Mouse (Mus musculus): ENCODE data around the gene Rbms1. TPM values are rescaled to one million over a fixed set of nuclear protein-coding genes. Genes with fewer than 3 reads are reported as not detected.

Gene Rbms1
- polyA plus RNA-seq, 1 experiment from 2014 or later = 77.3 TPM

DNA sequence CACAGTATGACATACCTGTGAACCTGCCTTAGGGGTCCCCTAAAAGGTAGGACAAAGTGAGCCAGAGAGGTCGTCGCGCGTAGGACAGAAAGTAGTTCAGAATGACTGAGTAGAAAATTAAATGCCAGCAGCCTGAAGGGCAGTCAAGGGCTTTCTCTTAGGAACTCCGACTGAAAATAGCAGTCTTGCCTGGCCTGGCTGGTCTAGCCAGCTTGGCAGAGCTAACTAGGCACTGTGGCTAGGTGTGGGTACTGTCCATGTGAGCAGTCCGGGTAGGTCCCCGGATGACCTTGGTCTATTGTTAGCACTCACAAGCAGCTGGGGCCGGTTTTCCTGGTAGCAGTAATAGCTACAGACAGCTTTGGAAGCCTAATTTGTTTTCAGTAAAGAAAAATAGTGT is 242.8 kb downstream of the Rbms1 start:
- DNase-seq (ENCODE audit: low read depth, low spot score) = no peak
- in situ Hi-C loops (cut with MboI; ENCODE audit: low pct_unique_long_range_greater_than_20kb) = no loop called here
- H3K27me3 ChIP-seq = no peaks in the 10 kb centered on the region
- TF ChIP-seq CTCF (IDR thresholded peaks at IDR 0.05) = no peak
- CTCF ChIA-PET = interaction anchor here (0.7 to 5.0 kb wide), 16 partner anchors 9 to 734 kb away, joined by 3 to 34 read pairs (median 4); no protein-coding TSS in a partner anchor
- POLR2A ChIA-PET = interaction anchor here (0.7 kb wide), 1 partner anchor 512 kb away, joined by 5 read pairs; no protein-coding TSS in a partner anchor
- ATAC-seq = no peak

GRCm38 (mm10) chr2:60717348-60717747 is 245.6 kb downstream of the Rbms1 start:
- no peaks in the 10 kb centered on the region for H3K27me3 ChIP-seq
- CTCF ChIA-PET = interaction anchor here (1.5 to 5.0 kb wide), 3 partner anchors 14 to 737 kb away, joined by 4 to 34 read pairs (median 5); no protein-coding TSS in a partner anchor
- DNase-seq (ENCODE audit: low read depth, low spot score) (no peak), ATAC-seq (no peak)
- POLR2A ChIA-PET = no interaction called here
- in situ Hi-C loops (cut with MboI; ENCODE audit: low pct_unique_long_range_greater_than_20kb) = no loop called here
- no peak for TF ChIP-seq CTCF (IDR thresholded peaks at IDR 0.05)

GRCm38 (mm10) chr2:60716549-60716948 is 246.4 kb downstream of the Rbms1 start:
- POLR2A ChIA-PET = no interaction called here
- DNase-seq (ENCODE audit: low read depth, low spot score) (no peak), ATAC-seq (no peak)
- in situ Hi-C loops (cut with MboI; ENCODE audit: low pct_unique_long_range_greater_than_20kb) = no loop called here
- H3K27me3 ChIP-seq = no peaks in the 10 kb centered on the region
- CTCF ChIA-PET = interaction anchor here (1.0 to 5.0 kb wide), 3 partner anchors 15 to 79 kb away, joined by 3 to 34 read pairs (median 5); no protein-coding TSS in a partner anchor
- no peak for TF ChIP-seq CTCF (IDR thresholded peaks at IDR 0.05)

DNA sequence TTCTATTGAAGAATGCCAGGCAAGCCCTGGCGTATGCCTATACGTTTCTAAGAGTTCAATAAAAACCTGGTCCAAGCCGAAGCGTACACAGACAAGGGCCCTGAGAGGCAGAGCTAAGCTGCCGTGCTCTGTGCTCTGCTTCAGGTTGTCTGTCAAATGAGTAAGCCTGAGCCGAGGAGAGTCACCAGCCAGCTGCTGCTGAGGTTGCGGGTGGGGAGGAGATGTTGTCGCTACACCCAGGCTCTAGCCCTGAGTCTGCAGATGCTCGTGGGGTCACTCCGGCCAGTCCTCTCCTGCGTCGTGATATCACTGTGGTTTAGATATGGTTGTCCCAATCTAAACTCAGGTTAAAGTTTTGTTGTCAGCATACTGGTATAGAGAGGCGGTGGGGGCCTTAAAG is 247.2 kb downstream of the Rbms1 start:
- CTCF ChIA-PET = interaction anchor here (1.0 kb wide), 1 partner anchor 78 kb away, joined by 3 read pairs; no protein-coding TSS in a partner anchor
- in situ Hi-C loops (cut with MboI; ENCODE audit: low pct_unique_long_range_greater_than_20kb) = no loop called here

GRCm38 (mm10) chr2:60714971-60715502 is 248.0 kb downstream of the Rbms1 start:
- ATAC-seq (no peak), DNase-seq (ENCODE audit: low read depth, low spot score) (no peak)
- no peak for TF ChIP-seq CTCF (IDR thresholded peaks at IDR 0.05)
- H3K27me3 ChIP-seq = no peaks in the 10 kb centered on the region
- POLR2A ChIA-PET = no interaction called here
- CTCF ChIA-PET = no interaction called here
- in situ Hi-C loops (cut with MboI; ENCODE audit: low pct_unique_long_range_greater_than_20kb) = no loop called here

More for the DNA sequence above, 247.2 kb downstream of the Rbms1 start:
- no peaks in the 10 kb centered on the region for H3K27me3 ChIP-seq
- ATAC-seq (no peak), DNase-seq (ENCODE audit: low read depth, low spot score) (no peak)
- POLR2A ChIA-PET = no interaction called here
- TF ChIP-seq CTCF (IDR thresholded peaks at IDR 0.05) = no peak

GRCm38 (mm10) chr2:60714475-60714874 is 248.5 kb downstream of the Rbms1 start:
- in situ Hi-C loops (cut with MboI; ENCODE audit: low pct_unique_long_range_greater_than_20kb) = no loop called here
- DNase-seq (ENCODE audit: low read depth, low spot score) (no peak), ATAC-seq (no peak)
- ChIA-PET CTCF (interaction anchor here (0.7 to 2.1 kb wide), 2 partner anchors 10 to 11 kb away, joined by 3 to 6 read pairs; no protein-coding TSS in a partner anchor), POLR2A (no interaction called here)
- H3K27me3 ChIP-seq = no peaks in the 10 kb centered on the region
- TF ChIP-seq CTCF (IDR thresholded peaks at IDR 0.05) = no peak

- in situ Hi-C loops (cut with MboI; ENCODE audit: low pct_unique_long_range_greater_than_20kb) = no loop called here
- no peak for TF ChIP-seq CTCF (IDR thresholded peaks at IDR 0.05)
- ChIA-PET POLR2A (no interaction called here), CTCF (interaction anchor here (0.7 to 2.1 kb wide), 4 partner anchors 10 to 21 kb away, joined by 3 to 6 read pairs (median 3); no protein-coding TSS in a partner anchor)
- ATAC-seq (peak; percentile 56), DNase-seq (ENCODE audit: low read depth, low spot score) (no peak)
- H3K27me3 ChIP-seq = no peaks in the 10 kb centered on the region
Measured at GRCm38 (mm10) chr2:60713857-60714256, 249.1 kb downstream of the Rbms1 start.

DNA sequence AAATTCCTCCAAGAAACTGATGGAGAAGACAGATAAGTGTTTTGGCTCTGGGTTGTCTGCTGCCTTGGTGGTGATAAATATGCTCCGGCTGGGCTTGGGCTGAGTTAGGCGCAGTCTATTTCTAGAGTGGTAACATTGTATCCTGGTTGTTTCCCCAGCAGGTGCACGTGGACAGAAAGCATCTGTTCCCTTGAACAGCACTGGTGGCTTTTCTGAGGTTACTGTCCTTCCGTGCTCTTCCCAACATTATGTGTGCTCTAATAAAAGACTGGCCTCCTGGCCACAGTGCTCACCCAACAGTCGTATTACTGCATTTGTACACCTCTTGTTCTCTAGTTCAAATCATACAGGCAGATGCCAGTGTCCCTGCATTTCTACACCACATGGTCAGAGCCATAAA is 250.1 kb downstream of the Rbms1 start:
- no peaks in the 10 kb centered on the region for H3K27me3 ChIP-seq
- ATAC-seq (no peak), DNase-seq (ENCODE audit: low read depth, low spot score) (no peak)
- in situ Hi-C loops (cut with MboI; ENCODE audit: low pct_unique_long_range_greater_than_20kb) = no loop called here
- no peak for TF ChIP-seq CTCF (IDR thresholded peaks at IDR 0.05)
- POLR2A ChIA-PET = no interaction called here
- CTCF ChIA-PET = interaction anchor here (1.0 to 2.1 kb wide), 4 partner anchors 9 to 59 kb away, joined by 3 to 6 read pairs (median 3); no protein-coding TSS in a partner anchor

GRCm38 (mm10) chr2:60712483-60712882 is 250.5 kb downstream of the Rbms1 start:
- DNase-seq (ENCODE audit: low read depth, low spot score) = no peak
- POLR2A ChIA-PET = no interaction called here
- no peak for TF ChIP-seq CTCF (IDR thresholded peaks at IDR 0.05)

DNA sequence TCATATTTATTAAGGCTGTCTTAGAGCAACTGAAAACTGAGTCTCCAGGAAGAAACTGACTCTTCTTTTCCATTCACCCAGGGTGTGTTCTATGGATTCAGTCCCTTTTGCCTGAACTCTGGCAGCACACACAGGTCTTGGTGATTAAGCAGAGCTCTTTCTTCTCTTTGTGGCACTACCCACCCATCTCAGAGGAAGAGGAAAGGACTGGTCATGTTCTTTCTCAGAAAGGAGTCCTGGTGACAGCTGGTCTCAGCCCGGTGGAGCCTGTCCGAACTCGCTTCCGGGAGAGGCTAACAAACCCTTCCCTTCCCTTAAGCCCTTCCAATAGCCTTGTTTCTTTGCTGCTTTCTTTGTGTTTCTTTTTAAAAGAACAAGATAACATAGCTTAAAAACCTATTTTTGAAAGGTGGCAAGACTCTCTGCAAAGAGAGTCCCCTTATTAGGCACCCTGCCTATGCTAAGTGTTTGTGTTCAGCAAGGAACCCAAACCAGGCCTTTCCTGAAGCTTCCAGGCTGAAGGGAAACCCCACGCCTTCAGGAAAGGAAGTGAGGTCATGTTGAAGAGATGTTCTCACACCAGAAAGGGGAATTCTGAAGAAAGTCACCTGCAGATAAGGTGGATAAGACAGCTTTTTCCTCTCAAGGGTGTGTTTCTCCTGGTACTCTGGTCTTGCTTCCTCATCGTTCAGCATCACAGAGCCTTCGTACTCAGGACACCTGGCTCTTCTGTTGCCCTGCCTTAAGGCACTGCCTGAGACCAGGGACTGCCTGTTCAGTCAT is 251.7 kb downstream of the Rbms1 start:
- DNase-seq (ENCODE audit: low read depth, low spot score) (no peak), ATAC-seq (no peak)
- in situ Hi-C loops (cut with MboI; ENCODE audit: low pct_unique_long_range_greater_than_20kb) = no loop called here
- TF ChIP-seq CTCF (IDR thresholded peaks at IDR 0.05) = no peak
- ChIA-PET CTCF (interaction anchor here (0.9 to 2.5 kb wide), 4 partner anchors 9 to 37 kb away, joined by 3 to 13 read pairs (median 8); no protein-coding TSS in a partner anchor), POLR2A (no interaction called here)
- no peaks in the 10 kb centered on the region for H3K27me3 ChIP-seq

More at GRCm38 (mm10) chr2:60712483-60712882, 250.5 kb downstream of the Rbms1 start:
- in situ Hi-C loops (cut with MboI; ENCODE audit: low pct_unique_long_range_greater_than_20kb) = no loop called here
- no peaks in the 10 kb centered on the region for H3K27me3 ChIP-seq
- no peak for ATAC-seq
- CTCF ChIA-PET = interaction anchor here (1.1 to 2.5 kb wide), 4 partner anchors 8 to 59 kb away, joined by 3 to 13 read pairs (median 10); no protein-coding TSS in a partner anchor

- POLR2A ChIA-PET = no interaction called here
- CTCF ChIA-PET = interaction anchor here (2.2 to 2.5 kb wide), 2 partner anchors 10 to 13 kb away, joined by 13 read pairs; no protein-coding TSS in a partner anchor
- no peak for TF ChIP-seq CTCF (IDR thresholded peaks at IDR 0.05)
- in situ Hi-C loops (cut with MboI; ENCODE audit: low pct_unique_long_range_greater_than_20kb) = no loop called here
- ATAC-seq = no peak
- H3K27me3 ChIP-seq = no peaks in the 10 kb centered on the region
- DNase-seq (ENCODE audit: low read depth, low spot score) = no peak
Measured at GRCm38 (mm10) chr2:60710317-60710716, 252.7 kb downstream of the Rbms1 start.
